Mouse (Mus musculus) lung, postnatal 25 days (tissue): ENCODE data around the gene Alx3.

Experiments used
- DNase-seq: peaks from one replicate; pipeline ENCODE4 v3.0.0; 2022; ENCODE audit warnings: low spot score

Gene Alx3

GRCm38 (mm10) chr3:107594662-107595263 is at the start of gene Alx3:
TSS of gene Alx3 (plus strand) at chr3:107595031.
- no peak for DNase-seq

GRCm38 (mm10) chr3:107545278-107545677 is 49.6 kb upstream of the Alx3 start:
- DNase-seq, result no peak

GRCm38 (mm10) chr3:107545716-107546412 is 49.0 kb upstream of the Alx3 start:
- DNase-seq, result no peak

- no peak for DNase-seq
Observed at GRCm38 (mm10) chr3:107546956-107547355, 47.9 kb upstream of the Alx3 start.

GRCm38 (mm10) chr3:107550409-107551049 is 44.3 kb upstream of the Alx3 start:
- peak; percentile 31 for DNase-seq

- no peak for DNase-seq
Observed at GRCm38 (mm10) chr3:107554842-107555241, 40.0 kb upstream of the Alx3 start, which contains the start of gene Ubl4b. TSS of gene Ubl4b (minus strand) at chr3:107555073.

- no peak for DNase-seq
Observed at GRCm38 (mm10) chr3:107558740-107559139, 36.1 kb upstream of the Alx3 start.

GRCm38 (mm10) chr3:107559183-107559582 is 35.6 kb upstream of the Alx3 start:
- peak; percentile 56 for DNase-seq

GRCm38 (mm10) chr3:107562104-107562503 is 32.7 kb upstream of the Alx3 start:
- DNase-seq, result no peak

GRCm38 (mm10) chr3:107562591-107562990 is 32.2 kb upstream of the Alx3 start:
- no peak for DNase-seq

GRCm38 (mm10) chr3:107563880-107564279 is 31.0 kb upstream of the Alx3 start:
- DNase-seq, result no peak

- DNase-seq, result no peak
Observed at GRCm38 (mm10) chr3:107565331-107565730, 29.5 kb upstream of the Alx3 start.

- DNase-seq, result no peak
Observed at GRCm38 (mm10) chr3:107567766-107568165, 27.1 kb upstream of the Alx3 start.

- DNase-seq, result no peak
Observed at GRCm38 (mm10) chr3:107568721-107569120, 26.1 kb upstream of the Alx3 start.

- DNase-seq, result no peak
Observed at GRCm38 (mm10) chr3:107571205-107571604, 23.6 kb upstream of the Alx3 start.

GRCm38 (mm10) chr3:107576807-107577206 is 18.0 kb upstream of the Alx3 start:
- no peak for DNase-seq

GRCm38 (mm10) chr3:107577810-107578390 is 16.9 kb upstream of the Alx3 start:
- no peak for DNase-seq

- peak; percentile 43 for DNase-seq
Observed at GRCm38 (mm10) chr3:107579466-107579865, 15.4 kb upstream of the Alx3 start.

- no peak for DNase-seq
Observed at GRCm38 (mm10) chr3:107581103-107582010, 13.5 kb upstream of the Alx3 start.

- DNase-seq, result no peak
Observed at GRCm38 (mm10) chr3:107582130-107582874, 12.5 kb upstream of the Alx3 start.
